Mouse (Mus musculus): Measurements from ENCODE around the gene E330034G19Rik.
"Not testable (repeated sequence)": the region's sequence is repeated elsewhere in the genome, so short reads cannot be mapped to it uniquely, and the experiment has no call there.

The E330034G19Rik gene

DNA sequence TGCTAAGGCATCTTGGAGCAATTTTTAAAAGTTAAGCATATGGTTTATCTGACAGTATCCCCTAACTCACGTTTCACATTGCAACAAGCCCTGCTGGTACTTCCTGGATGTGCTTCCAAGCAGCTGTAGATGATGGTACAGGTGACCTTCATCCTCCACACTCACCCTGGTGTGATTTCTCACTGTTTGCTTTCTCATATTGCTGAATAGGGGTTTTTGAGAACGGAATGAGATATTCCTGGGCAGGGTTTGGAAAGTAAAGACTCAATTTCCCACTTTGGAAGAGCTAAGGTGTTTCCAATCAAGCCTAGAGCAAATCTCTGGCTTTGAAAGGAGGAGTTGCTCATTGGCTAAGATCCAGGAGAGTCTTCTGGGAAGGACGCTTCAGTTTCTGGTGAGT, at the start of gene E330034G19Rik:
TSS of gene E330034G19Rik (plus strand) at position 301 of the 400 bp plus-strand sequence.
- DNase-seq (ENCODE audit: low spot score), result no peak

GRCm38 (mm10) chr14:24244330-24245176, 48.5 kb upstream of the E330034G19Rik start:
- no peak for DNase-seq (ENCODE audit: low spot score)

GRCm38 (mm10) chr14:24245177-24246081, 47.6 kb upstream of the E330034G19Rik start, which contains the start of gene Dlg5:
TSS of gene Dlg5 (minus strand) at chr14:24245920.
- DNase-seq (ENCODE audit: low spot score), result no peak

GRCm38 (mm10) chr14:24249926-24250325, 43.1 kb upstream of the E330034G19Rik start:
- no peak for DNase-seq (ENCODE audit: low spot score)

GRCm38 (mm10) chr14:24251326-24251725, 41.7 kb upstream of the E330034G19Rik start:
- no peak for DNase-seq (ENCODE audit: low spot score)

DNA sequence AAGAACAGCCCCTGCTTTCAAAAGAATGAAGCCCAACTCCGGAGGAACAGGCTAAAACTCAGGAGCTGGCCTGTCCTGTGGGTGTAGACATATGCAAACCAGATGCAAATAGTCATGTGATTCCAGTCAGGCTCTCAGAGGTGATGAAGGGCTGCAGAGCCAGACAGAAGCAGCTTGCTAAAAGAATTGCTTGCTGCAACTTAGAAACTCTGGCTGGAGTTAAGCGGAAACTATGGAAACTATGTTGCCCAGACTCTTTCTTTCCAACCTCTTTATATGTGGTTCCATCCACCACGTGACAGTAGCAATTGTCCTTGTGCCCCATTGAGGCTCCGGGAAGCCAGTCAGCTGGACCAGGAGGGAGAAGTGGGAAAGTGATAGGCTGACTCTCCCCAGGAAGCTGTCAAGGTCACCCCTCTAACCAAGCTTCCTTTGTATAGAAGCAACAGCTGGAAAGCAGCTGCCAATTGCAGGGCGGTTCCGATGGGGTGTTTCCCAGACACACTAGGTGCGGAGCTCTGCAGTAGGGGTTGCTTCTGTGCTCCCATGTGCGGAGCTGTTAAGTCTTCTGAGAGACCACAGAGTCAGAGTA, 39.3 kb upstream of the E330034G19Rik start:
- no peak for DNase-seq (ENCODE audit: low spot score)

GRCm38 (mm10) chr14:24255956-24256355, 37.1 kb upstream of the E330034G19Rik start:
- DNase-seq (ENCODE audit: low spot score), result no peak

GRCm38 (mm10) chr14:24260391-24260790, 32.6 kb upstream of the E330034G19Rik start:
- no peak for DNase-seq (ENCODE audit: low spot score)

- no peak for DNase-seq (ENCODE audit: low spot score)
Observed at GRCm38 (mm10) chr14:24262382-24262781, 30.6 kb upstream of the E330034G19Rik start.

GRCm38 (mm10) chr14:24262915-24263314, 30.1 kb upstream of the E330034G19Rik start:
- no peak for DNase-seq (ENCODE audit: low spot score)

DNA sequence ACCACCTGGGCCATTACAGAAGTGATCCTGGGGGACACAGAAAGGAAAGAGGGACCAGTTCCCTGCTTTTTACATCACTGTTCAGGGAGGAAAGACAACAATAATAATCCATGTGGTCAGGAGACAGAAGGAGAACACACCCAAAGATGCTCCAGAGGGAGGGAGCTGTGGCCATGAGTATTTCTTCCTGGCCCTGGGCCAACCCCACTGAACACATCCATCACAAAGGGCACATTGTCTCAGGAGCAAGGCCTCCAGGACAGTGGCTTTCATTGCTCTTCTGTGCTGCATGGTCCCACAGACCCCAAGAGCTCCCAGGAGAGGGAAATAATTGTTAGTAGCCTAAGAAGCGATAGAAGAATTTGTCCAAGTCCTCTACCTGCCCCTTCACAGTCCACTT, 23.4 kb upstream of the E330034G19Rik start:
- no peak for DNase-seq (ENCODE audit: low spot score)

- DNase-seq (ENCODE audit: low spot score), result no peak
Observed at GRCm38 (mm10) chr14:24273575-24273974, 19.4 kb upstream of the E330034G19Rik start.

DNA sequence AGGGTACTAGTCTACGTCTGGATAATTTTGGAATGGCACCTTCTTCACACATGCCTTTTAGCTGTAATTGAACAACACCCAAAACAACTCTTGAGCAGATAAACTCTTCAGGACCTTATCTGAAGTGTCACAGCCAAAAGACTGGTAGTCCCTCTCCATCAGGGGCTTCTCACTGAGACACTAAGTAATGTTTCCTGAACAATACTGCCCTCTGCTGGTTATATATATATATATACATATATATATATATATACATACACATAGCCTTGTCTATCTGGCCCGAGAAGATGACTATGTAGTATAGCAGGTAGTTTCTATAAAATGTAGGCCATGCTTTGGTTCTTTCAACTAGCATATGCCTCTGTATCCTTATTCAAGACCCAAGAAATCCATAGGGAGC, 17.5 kb upstream of the E330034G19Rik start:
- DNase-seq (ENCODE audit: low spot score), result no peak

DNA sequence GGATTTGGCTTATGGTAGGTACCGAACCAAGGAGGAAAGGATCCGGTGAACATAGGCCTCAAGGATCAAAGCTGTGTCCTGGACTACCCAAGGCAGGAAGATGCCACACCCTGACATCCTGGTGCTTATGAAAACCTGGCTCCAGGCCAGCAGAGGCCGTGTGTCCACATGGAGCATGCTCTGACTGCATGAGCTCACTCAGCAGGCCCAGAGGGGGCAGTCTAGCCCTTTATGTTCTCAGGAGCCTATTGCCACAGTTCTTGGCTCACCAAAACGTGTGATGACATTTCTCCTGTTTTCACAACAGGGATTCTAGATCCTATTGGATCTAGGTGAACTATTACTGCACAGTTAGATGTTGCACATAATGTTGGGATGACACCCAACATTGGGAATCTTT, 11.7 kb upstream of the E330034G19Rik start:
- DNase-seq (ENCODE audit: low spot score), result no peak

GRCm38 (mm10) chr14:24282276-24282675, 10.7 kb upstream of the E330034G19Rik start:
- DNase-seq (ENCODE audit: low spot score), result no peak

- DNase-seq (ENCODE audit: low spot score), result no peak
Observed at GRCm38 (mm10) chr14:24286136-24286535, 6.9 kb upstream of the E330034G19Rik start.

DNA sequence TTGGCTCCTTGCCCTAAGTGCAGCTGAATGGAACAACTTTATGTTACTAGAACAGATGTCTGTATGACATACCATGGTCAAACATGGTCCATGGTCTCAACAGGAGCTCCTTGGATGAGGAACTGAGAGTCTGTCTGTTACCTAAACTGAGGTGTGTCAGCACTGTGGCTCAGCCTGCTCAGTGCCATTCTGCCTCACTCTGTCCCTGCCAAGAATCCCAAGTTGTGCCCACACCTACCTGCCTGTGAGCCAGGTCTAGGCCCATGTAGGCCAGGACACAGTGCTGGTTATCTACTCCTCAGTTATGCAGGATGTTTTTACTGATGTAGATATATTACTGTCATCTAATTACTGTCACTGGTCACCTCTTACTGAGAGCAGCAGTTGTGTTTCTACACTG, 2.3 kb upstream of the E330034G19Rik start:
- DNase-seq (ENCODE audit: low spot score), result no peak

- no peak for DNase-seq (ENCODE audit: low spot score)
Observed at GRCm38 (mm10) chr14:24293631-24294030, 617 bp downstream of the E330034G19Rik start.

DNA sequence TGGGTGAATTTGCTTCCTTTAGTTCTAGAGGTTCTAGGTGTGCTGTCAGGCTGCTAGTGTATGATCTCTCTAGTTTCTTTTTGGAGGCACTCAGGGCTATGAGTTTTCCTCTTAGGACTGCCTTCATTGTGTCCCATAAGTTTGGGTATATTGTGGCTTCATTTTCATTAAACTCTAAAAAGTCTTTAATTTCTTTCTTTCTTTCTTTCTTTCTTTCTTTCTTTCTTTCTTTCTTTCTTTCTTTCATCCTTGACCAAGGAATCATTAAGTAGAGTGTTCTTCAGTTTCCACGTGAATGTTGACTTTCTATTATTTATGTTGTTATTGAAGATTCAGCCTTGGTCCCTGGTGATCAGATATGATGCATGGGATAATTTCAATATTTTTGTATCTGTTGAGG, 9.1 kb downstream of the E330034G19Rik start:
- DNase-seq (ENCODE audit: low spot score), result not testable (repeated sequence)

DNA sequence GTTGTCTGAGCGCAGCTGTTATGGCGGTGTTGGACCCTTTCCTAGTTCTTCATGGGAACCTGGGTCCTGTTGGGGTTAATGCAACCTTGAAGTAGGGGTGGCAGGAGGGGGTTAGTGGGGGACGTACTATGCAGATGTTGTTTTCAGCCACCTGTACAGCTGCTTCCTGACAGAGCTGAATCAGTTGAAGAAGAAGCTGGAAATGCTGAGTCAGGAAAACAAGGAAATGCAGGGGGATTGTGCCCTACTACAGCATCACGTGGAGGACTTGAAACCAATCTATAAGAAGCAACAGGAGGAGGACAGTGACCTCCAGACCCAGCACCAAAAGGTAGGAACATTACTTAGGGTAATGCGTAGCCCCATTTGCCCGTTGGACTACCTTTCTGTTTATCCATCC, 13.7 kb downstream of the E330034G19Rik start:
- DNase-seq (ENCODE audit: low spot score), result no peak

DNA sequence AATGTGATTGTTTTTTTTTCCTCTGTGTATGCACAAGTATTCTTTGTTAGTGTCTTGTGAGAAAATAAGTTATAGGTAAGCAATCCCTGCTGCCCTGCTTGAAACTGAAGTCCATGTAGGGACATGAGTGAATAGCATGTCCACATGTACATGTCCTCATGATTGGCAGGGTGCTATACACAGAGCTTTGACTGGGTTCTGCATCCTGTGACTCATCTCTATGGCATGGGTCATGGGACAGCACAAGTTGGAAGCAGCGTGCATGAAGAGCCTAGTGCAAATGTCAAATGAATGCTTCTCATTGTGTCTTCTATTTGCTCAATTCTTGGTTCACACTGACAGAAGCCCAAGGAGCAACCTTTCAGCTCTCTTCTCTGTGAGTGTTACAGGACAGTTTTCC, 14.1 kb downstream of the E330034G19Rik start:
- DNase-seq (ENCODE audit: low spot score), result no peak

GRCm38 (mm10) chr14:24311110-24311509, 18.1 kb downstream of the E330034G19Rik start:
- DNase-seq (ENCODE audit: low spot score), result no peak
